Mouse (Mus musculus) cerebellum, adult 2 months (tissue): ENCODE measurements around the gene Lgalsl. TPM values are rescaled to one million over a fixed set of nuclear protein-coding genes. Genes with fewer than 3 reads are reported as not detected.
A peak's percentile ranks its signal among the peaks of the same experiment; 100 is the strongest.

Experiments used
- DNase-seq, 2 experiments: peaks; one replicate each; pipeline ENCODE4 v3.0.0; 2021
- H3K27ac ChIP-seq: fragments of 200-500 bp; 2 replicates; pipeline ENCODE4 v1.5.1; 2012; ENCODE audit warnings: low read length, control low read depth, inconsistent platforms; ENCODE audit not compliant: insufficient read depth
- H3K27me3 ChIP-seq: fragments of 200-500 bp; 2 replicates; pipeline ENCODE4 v1.6.1; 2012; ENCODE audit warnings: inconsistent platforms, mild to moderate bottlenecking, low read length, moderate library complexity; ENCODE audit not compliant: control insufficient read depth, insufficient read depth
- H3K4me1 ChIP-seq: fragments of 200-500 bp; 2 replicates; pipeline ENCODE4 v1.6.1; 2011; ENCODE audit warnings: low read length; ENCODE audit not compliant: control insufficient read depth, insufficient read depth
- H3K4me3 ChIP-seq: fragments of 200-500 bp; replicated peaks from 2 replicates; pipeline ENCODE3; 2011; ENCODE audit warnings: mild to moderate bottlenecking, low read depth, low read length, control low read depth; ENCODE audit not compliant: insufficient read depth
- CTCF ChIP-seq: fragments of 200-500 bp; IDR thresholded peaks from 2 replicates; pipeline ENCODE4 v1.5.1; 2011; ENCODE audit warnings: low read depth, mild to moderate bottlenecking, control low read depth, low read length, moderate library complexity, borderline replicate concordance; ENCODE audit not compliant: insufficient read depth
- POLR2A ChIP-seq: fragments of 200-500 bp; IDR thresholded peaks from 2 replicates; pipeline ENCODE4 v1.6.1; 2011; ENCODE audit warnings: low read length, control low read depth, borderline replicate concordance; ENCODE audit not compliant: insufficient read depth
- WGBS: fragments of 180-500 bp; shearing (Covaris S2); methylation state at CpG from one replicate; pipeline ENCODE4 v1.1.7; 2018; 5-methylcytosine and 5-hydroxymethylcytosine counted together
- polyA plus RNA-seq: library from polyadenylated mRNA; depleted of rRNA; stranded (reverse); fragments of >200 nt; gene quantifications from 2 replicates; pipeline ENCODE4 v1.2.3, GENCODE M21; 2012

The Lgalsl gene
- polyA plus RNA-seq, 1 experiment = 51.3 TPM

- no peak for DNase-seq
- 85% methylated on average over 5 of the region's 5 CpGs for WGBS
- no peak overlapping the region for H3K27ac ChIP-seq
- no peaks in the 10 kb centered on the region for H3K27me3 ChIP-seq
- H3K4me3 ChIP-seq = no peak overlapping the region
- no peak for TF ChIP-seq CTCF
- TF ChIP-seq POLR2A = no peak
- no peaks in the 10 kb centered on the region; the same call in 1 of the 2 replicates for H3K4me1 ChIP-seq
Measured at GRCm38 (mm10) chr11:20837366-20837765, 6.5 kb upstream of the Lgalsl start.

- peak; percentile 51 to 58 for DNase-seq
- H3K4me1 ChIP-seq = peaks cover 2% of the 10 kb centered on the region
- peak overlapping the region; percentile 74 for H3K27ac ChIP-seq
- TF ChIP-seq POLR2A (no peak), CTCF (no peak)
- WGBS = 5% methylated on average over 11 of the region's 11 CpGs
- peak overlapping the region; percentile 78 for H3K4me3 ChIP-seq
- H3K27me3 ChIP-seq = no peaks in the 10 kb centered on the region
Measured at GRCm38 (mm10) chr11:20831600-20832137, 813 bp upstream of the Lgalsl start.

DNA sequence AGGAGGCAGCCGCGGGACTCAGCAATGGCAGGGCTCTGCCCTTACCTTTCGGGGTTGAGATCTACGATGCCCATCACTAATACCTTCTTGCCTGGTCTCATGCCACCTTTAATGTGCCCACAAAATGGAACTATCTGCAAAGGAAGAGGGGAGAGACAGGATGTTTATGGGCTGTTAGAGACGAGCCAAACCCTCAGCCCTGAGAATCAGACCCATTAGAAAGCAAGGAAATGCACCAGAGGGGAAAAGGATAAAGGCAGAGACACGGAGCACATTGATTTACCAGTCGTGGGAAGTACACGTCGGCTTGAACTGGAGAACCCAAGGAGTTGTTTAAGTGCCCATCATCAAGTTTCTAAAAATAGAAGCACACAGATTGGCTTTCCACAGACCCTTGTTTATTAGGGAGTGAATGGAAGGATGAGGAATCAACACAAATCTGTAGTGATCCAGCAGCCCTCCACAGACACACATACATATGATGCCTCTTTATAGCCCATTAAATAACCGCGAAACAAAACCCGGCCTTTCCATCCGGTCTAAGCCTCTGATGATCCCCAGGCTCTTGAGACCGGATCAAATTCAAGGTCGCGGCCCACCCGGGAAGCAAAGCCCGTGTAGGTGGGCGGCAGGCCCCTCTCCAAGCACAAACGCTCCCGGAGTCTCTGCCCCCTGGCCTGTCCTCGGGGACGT is 717 bp downstream of the Lgalsl start:
- peak overlapping the region; percentile 60 for H3K27ac ChIP-seq
- WGBS = 4% methylated on average over 23 of the region's 23 CpGs
- H3K4me3 ChIP-seq = peak overlapping the region; percentile 78
- H3K4me1 ChIP-seq = peaks cover 2% of the 10 kb centered on the region
- H3K27me3 ChIP-seq = no peaks in the 10 kb centered on the region
- no peak for TF ChIP-seq POLR2A
- TF ChIP-seq CTCF = no peak
- peak; percentile 20 to 36 for DNase-seq

DNA sequence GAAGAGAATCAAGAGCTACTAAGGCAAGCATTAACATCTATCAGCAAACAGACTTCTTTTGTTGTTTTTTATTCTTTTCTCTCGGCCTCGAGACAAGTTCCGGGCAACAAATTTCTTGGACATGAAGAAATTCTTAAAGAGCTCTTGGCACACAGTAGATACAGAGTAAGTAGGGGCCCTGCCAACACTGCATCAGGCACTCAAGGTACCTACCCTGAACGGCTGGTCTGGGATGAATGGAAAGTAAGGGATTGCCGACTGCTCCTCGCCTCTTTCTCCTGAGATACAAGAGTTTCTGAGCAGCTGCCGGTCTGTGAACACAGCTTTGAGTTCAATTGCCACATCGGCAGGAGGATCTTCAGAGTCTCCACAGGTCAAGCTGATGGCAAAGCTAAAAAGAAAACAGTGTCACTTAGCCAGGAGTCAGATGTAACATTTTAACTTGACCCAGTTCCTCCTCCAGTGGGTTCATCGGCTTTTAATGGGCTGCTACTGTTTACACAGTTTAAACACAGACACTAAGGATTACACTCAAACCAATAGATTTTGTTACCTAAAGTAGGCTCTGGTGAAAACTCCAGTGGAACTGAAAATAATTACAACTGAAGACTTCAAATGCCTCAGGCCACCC is 1.7 kb downstream of the Lgalsl start:
- Histone ChIP-seq H3K27ac (no peak overlapping the region), H3K4me1 (peaks cover 2% of the 10 kb centered on the region), H3K4me3 (peak overlapping the region; percentile 13), H3K27me3 (no peaks in the 10 kb centered on the region)
- WGBS = 27% methylated on average over 9 of the region's 9 CpGs
- DNase-seq = peak in 1 of 2 experiments; percentile 20
- TF ChIP-seq POLR2A (no peak), CTCF (no peak)

DNA sequence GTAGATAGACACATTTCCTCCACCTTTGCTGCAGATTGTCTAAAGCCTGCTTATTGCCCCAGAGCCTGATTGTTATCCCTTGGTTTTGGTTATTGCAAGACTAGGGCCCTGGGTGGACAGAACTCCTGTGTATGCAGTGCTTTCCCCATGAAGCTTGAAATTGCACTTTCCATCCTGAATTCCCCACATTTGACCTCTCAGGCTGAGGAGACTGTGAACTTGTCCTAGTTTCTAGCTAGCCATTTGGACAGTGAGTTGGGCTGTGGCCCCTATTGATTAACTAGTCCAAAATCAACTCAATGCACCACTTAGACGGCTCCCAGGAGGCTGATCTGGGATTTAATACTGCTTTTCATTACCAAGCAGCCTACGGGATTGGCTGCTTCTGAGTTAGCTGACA is 6.9 kb downstream of the Lgalsl start:
- no peak overlapping the region for H3K27ac ChIP-seq
- peaks cover 2% of the 10 kb centered on the region; the same call in 1 of the 2 replicates for H3K4me1 ChIP-seq
- H3K4me3 ChIP-seq = no peak overlapping the region
- no peak for DNase-seq
- 70% methylated on average over 2 of the region's 2 CpGs for WGBS
- H3K27me3 ChIP-seq = no peaks in the 10 kb centered on the region
- TF ChIP-seq POLR2A (no peak), CTCF (no peak)

GRCm38 (mm10) chr11:20823301-20823700 is 7.6 kb downstream of the Lgalsl start:
- Histone ChIP-seq H3K27me3 (no peaks in the 10 kb centered on the region), H3K4me1 (peaks cover 2% of the 10 kb centered on the region; the same call in 1 of the 2 replicates), H3K27ac (no peak overlapping the region), H3K4me3 (no peak overlapping the region)
- 96% methylated on average over 2 of the region's 2 CpGs for WGBS
- no peak for DNase-seq
- TF ChIP-seq CTCF (no peak), POLR2A (no peak)

- TF ChIP-seq CTCF = no peak
- no peak for TF ChIP-seq POLR2A
- no peak for DNase-seq
- no peak overlapping the region for H3K4me3 ChIP-seq
- 85% methylated on average over 7 of the region's 7 CpGs for WGBS
- no peaks in the 10 kb centered on the region for H3K27me3 ChIP-seq
- no peaks in the 10 kb centered on the region for H3K4me1 ChIP-seq
- H3K27ac ChIP-seq = no peak overlapping the region
Measured at GRCm38 (mm10) chr11:20821351-20821750, 9.5 kb downstream of the Lgalsl start.

- Histone ChIP-seq H3K27me3 (no peaks in the 10 kb centered on the region), H3K4me3 (no peak overlapping the region), H3K4me1 (no peaks in the 10 kb centered on the region), H3K27ac (no peak overlapping the region)
- TF ChIP-seq CTCF (no peak), POLR2A (no peak)
- no peak for DNase-seq
- 84% methylated on average over 6 of the region's 6 CpGs for WGBS
Measured at GRCm38 (mm10) chr11:20813901-20814523, 16.8 kb downstream of the Lgalsl start.
